In the genomic region with DNA sequence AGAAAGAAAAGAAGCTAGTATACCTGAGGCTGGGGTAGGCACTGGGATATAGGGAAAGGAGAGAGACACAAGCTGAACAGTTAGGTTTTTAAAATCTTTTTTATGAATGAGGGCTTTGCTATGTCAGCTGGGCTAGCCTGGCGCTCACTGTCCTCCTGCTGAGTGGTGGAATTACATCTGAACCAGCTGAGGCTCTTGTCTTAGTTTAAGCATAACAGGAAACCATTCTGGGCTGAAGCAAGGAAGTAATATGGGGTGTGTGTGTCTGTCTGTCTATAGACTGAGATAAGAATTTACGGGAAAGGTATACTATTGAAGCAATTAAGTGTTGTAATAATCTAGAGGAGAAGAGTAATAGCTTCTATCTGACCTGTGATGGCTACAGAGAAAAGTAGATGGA, we compare ENCODE assay signal across 31 mouse cellular contexts. TPM values are rescaled to one million over a fixed set of nuclear protein-coding genes. Genes with fewer than 3 reads are reported as not detected.
"Had no signal": no experiment of that assay in that cellular context is flagged by ENCODE, and none has a peak within 500 bp of the region (broad histone marks: within the 10 kb centered on the region; RNA-seq: fewer than 3 reads in every experiment).

No protein-coding gene starts in this region.

- H3K9ac ChIP-seq: limb, embryonic 12.5 days; limb, embryonic 13.5 days; limb, embryonic 15.5 days; liver, embryonic 12.5 days; liver, embryonic 13.5 days; liver, embryonic 14.5 days; liver, embryonic 15.5 days; liver, postnatal 0 days; lung, embryonic 14.5 days; lung, embryonic 15.5 days; midbrain, embryonic 12.5 days; midbrain, embryonic 13.5 days; midbrain, embryonic 15.5 days had no signal

- DNase-seq: left cerebral cortex, postnatal 4 days; liver; liver, embryonic 13.5 days; liver, postnatal 0 days; lung, adult 18-20 months; lung, adult 2 months; lung, embryonic 14.5 days; lung, postnatal 10 days; lung, postnatal 14 days; lung, postnatal 36 days; lung, postnatal 4 days; midbrain, embryonic 14.5 days had no signal

- H3K4me3 ChIP-seq: limb, embryonic 10.5 days; limb, embryonic 12.5 days; limb, embryonic 13.5 days; limb, embryonic 15.5 days; liver, embryonic 12.5 days; liver, embryonic 13.5 days; liver, embryonic 15.5 days; lung, embryonic 15.5 days; megakaryocyte, embryonic 14.5 days; midbrain, embryonic 10.5 days; midbrain, embryonic 12.5 days; midbrain, embryonic 13.5 days; midbrain, embryonic 15.5 days; myocyte had no signal

- H3K27ac ChIP-seq: limb, embryonic 10.5 days; limb, embryonic 12.5 days; limb, embryonic 13.5 days; limb, embryonic 15.5 days; liver, embryonic 12.5 days; liver, embryonic 13.5 days; liver, embryonic 14.5 days; liver, embryonic 15.5 days; lung, embryonic 15.5 days; macrophage; midbrain, embryonic 10.5 days; midbrain, embryonic 12.5 days; midbrain, embryonic 13.5 days; midbrain, embryonic 15.5 days had no signal

- H3K36me3 ChIP-seq: liver, embryonic 13.5 days; liver, embryonic 15.5 days; lung, embryonic 15.5 days; midbrain, embryonic 12.5 days; midbrain, embryonic 13.5 days; midbrain, embryonic 15.5 days had no signal

- H3K27me3 ChIP-seq: limb, embryonic 12.5 days; limb, embryonic 13.5 days; limb, embryonic 15.5 days; liver, embryonic 12.5 days; liver, embryonic 13.5 days; liver, embryonic 15.5 days; lung, embryonic 15.5 days; midbrain, embryonic 12.5 days; midbrain, embryonic 13.5 days; midbrain, embryonic 15.5 days had no signal

- H3K9me3 ChIP-seq: limb, embryonic 10.5 days; limb, embryonic 12.5 days; limb, embryonic 13.5 days; limb, embryonic 15.5 days; liver, embryonic 12.5 days; liver, embryonic 13.5 days; liver, embryonic 15.5 days; lung, embryonic 15.5 days; megakaryocyte, embryonic 14.5 days; midbrain, embryonic 10.5 days; midbrain, embryonic 12.5 days; midbrain, embryonic 13.5 days; midbrain, embryonic 15.5 days had no signal

RNA-seq across cellular contexts. Expression of a gene that starts 24.2 kb away (rescaled TPM):
- polyA plus RNA-seq: liver, adult 2 months had no signal

RNA-seq across cellular contexts. Expression of a gene that starts 58.1 kb away (rescaled TPM):
- total RNA-seq: megakaryocyte progenitor cell, adult 5-6 weeks; megakaryocyte-erythroid progenitor cell, adult 5-6 weeks had no signal
- polyA plus RNA-seq: limb, embryonic 11.5 days had no signal
